Mouse (Mus musculus): ENCODE measurements around the gene Slamf9. TPM values are rescaled to one million over a fixed set of nuclear protein-coding genes. Genes with fewer than 3 reads are reported as not detected.

Gene Slamf9
- polyA plus RNA-seq, 1 experiment from 2014 or later: 0.21 TPM

- ATAC-seq: no peak
- no peaks in the 10 kb centered on the region for H3K27me3 ChIP-seq
- 92% methylated on average over 9 of the region's 9 CpGs for WGBS
- H3K4me3 ChIP-seq: no peak overlapping the region
- no peaks in the 10 kb centered on the region for H3K4me1 ChIP-seq
- H3K4me2 ChIP-seq: no peak overlapping the region
- H3K36me3 ChIP-seq (ENCODE audit: poor library complexity, severe bottlenecking): no peaks in the 10 kb centered on the region
- H3K9ac ChIP-seq: no peak overlapping the region
- H3K9me3 ChIP-seq (replicated peaks): no peaks in the 10 kb centered on the region
- H3K27ac ChIP-seq: no peak overlapping the region
Observed at GRCm38 (mm10) chr1:172441935-172442445, 33.2 kb upstream of the Slamf9 start.

DNA sequence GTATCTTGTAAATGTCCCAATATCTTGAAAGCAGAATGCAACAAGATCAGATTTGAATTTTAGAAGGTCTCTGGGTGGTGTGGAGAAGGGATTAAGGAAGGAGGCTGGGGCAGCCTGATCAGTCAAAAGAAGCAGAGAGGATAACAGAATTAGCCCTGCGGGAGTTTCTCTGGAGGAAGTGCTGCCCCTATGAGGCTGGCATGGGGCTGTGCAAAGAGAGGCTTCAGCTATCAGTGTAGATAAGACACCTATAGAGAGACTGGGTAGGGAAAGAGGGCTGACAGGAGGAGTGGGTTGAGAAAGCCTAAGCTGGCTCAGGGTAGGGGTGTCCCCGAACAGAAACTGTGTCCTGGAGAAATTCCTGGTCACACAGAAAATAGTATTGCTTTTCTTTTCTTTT lies 24.9 kb upstream of the Slamf9 start:
- Histone ChIP-seq H3K27ac (no peak overlapping the region), H3K9me3 (replicated peaks) (no peaks in the 10 kb centered on the region), H3K27me3 (0 out of 2 replicates have a peak, but pooled peaks cover 3% of the 10 kb centered on the region), H3K36me3 (ENCODE audit: poor library complexity, severe bottlenecking) (no peaks in the 10 kb centered on the region), H3K4me3 (no peak overlapping the region), H3K9ac (no peak overlapping the region), H3K4me1 (no peaks in the 10 kb centered on the region), H3K4me2 (no peak overlapping the region)
- WGBS: 25% methylated on average over 2 of the region's 2 CpGs
- no peak for ATAC-seq

DNA sequence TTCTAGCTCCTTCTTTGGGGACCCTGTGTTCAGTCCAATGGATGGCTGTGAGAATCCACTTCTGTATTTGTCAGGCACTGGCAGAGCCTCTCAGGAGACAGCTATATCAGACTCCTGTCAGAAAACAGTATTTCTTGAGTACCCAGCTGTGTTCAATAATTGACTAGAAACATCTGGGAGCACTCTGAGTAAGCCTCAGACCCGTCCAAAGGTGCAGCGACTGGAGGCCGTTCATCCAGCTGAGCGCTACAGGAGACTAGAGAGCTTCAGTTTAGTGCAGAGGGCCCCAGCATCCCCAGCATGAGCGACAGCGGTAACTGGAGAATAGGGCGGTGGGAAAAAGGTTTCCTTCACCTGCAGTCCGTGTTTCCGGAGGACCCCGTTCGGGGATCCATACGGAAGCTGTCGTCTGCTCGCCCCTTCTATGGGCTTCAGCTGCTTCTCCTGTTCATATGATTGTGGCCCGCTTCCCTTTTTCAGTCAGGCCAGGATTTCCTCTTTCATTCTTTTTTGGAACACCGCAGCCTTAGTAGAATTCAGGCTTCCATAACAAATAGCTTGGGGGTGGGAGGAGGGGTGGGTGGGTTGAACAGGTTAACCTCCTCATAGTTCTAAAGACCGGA lies 24.2 kb upstream of the Slamf9 start:
- H3K9me3 ChIP-seq (replicated peaks): no peaks in the 10 kb centered on the region

DNA sequence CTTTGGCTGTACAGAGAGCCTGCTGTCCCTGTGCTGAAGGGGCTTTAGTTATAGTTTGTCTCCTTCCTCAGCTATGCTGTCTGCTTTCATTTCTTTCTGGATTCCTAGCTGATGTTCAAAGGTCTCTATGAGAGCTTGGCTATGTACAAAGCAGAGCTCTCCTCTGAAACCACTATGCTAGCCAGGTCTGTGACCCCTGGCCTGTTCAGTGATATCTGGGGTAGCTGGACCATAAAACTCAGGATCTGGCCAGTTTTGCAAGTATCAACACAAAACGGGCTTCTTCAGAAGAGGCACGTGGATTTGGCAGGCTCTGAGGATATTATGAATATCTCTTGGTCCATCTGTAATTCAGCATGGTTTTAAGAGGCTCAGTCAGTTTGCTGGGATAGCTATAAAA lies 22.2 kb upstream of the Slamf9 start:
- H3K9me3 ChIP-seq (replicated peaks): no peaks in the 10 kb centered on the region
- no peak overlapping the region for H3K27ac ChIP-seq
- no peak for ATAC-seq
- 0 out of 2 replicates have a peak, but pooled peaks cover 3% of the 10 kb centered on the region for H3K27me3 ChIP-seq
- H3K4me3 ChIP-seq: no peak overlapping the region
- 84% methylated on average over 2 of the region's 2 CpGs for WGBS
- H3K9ac ChIP-seq: no peak overlapping the region
- H3K36me3 ChIP-seq (ENCODE audit: poor library complexity, severe bottlenecking): no peaks in the 10 kb centered on the region
- H3K4me2 ChIP-seq: no peak overlapping the region
- H3K4me1 ChIP-seq: no peaks in the 10 kb centered on the region

More for the DNA sequence above, 24.2 kb upstream of the Slamf9 start:
- no peak for ATAC-seq
- Histone ChIP-seq H3K9ac (no peak overlapping the region), H3K4me2 (no peak overlapping the region), H3K27me3 (0 out of 2 replicates have a peak, but pooled peaks cover 3% of the 10 kb centered on the region), H3K4me3 (no peak overlapping the region), H3K27ac (no peak overlapping the region), H3K4me1 (no peaks in the 10 kb centered on the region), H3K36me3 (ENCODE audit: poor library complexity, severe bottlenecking) (no peaks in the 10 kb centered on the region)
- 37% methylated on average over 17 of the region's 17 CpGs for WGBS

DNA sequence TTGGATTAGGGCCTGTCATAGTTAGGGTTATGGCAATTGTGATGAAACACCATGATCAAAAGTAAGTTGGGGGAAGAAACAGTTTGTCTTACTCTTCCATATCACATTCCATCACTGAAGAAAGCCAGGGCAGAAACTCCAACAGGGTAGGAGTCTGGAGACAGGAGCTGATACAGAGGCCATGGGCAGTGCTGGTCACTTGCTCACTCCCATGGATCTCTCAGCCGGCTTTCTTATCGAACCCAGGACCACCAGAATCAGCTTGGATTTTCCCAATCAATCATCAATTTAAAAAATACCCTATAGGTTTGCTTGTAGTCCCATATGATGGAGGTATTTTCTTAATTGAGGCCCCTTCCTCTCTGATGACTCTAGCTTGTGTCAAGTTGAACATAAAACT lies 21.3 kb upstream of the Slamf9 start:
- no peak overlapping the region for H3K27ac ChIP-seq
- no peak overlapping the region for H3K4me2 ChIP-seq
- no peaks in the 10 kb centered on the region for H3K36me3 ChIP-seq (ENCODE audit: poor library complexity, severe bottlenecking)
- no peak overlapping the region for H3K9ac ChIP-seq
- H3K4me3 ChIP-seq: no peak overlapping the region
- H3K4me1 ChIP-seq: no peaks in the 10 kb centered on the region
- WGBS: 91% methylated on average over 2 of the region's 2 CpGs
- H3K27me3 ChIP-seq: 0 out of 2 replicates have a peak, but pooled peaks cover 3% of the 10 kb centered on the region
- no peak for ATAC-seq
- H3K9me3 ChIP-seq (replicated peaks): no peaks in the 10 kb centered on the region

- no peaks in the 10 kb centered on the region for H3K36me3 ChIP-seq (ENCODE audit: poor library complexity, severe bottlenecking)
- no peak overlapping the region for H3K4me3 ChIP-seq
- no peak overlapping the region for H3K4me2 ChIP-seq
- 12% methylated on average over 4 of the region's 4 CpGs for WGBS
- 0 out of 2 replicates have a peak, but pooled peaks cover 3% of the 10 kb centered on the region for H3K27me3 ChIP-seq
- no peak overlapping the region for H3K27ac ChIP-seq
- ATAC-seq: no peak
- H3K9me3 ChIP-seq (replicated peaks): no peaks in the 10 kb centered on the region
- H3K9ac ChIP-seq: no peak overlapping the region
- no peaks in the 10 kb centered on the region for H3K4me1 ChIP-seq
Observed at GRCm38 (mm10) chr1:172455416-172455815, 19.7 kb upstream of the Slamf9 start.

GRCm38 (mm10) chr1:172456001-172456677 lies 19.0 kb upstream of the Slamf9 start:
- no peak for ATAC-seq
- Histone ChIP-seq H3K4me3 (no peak overlapping the region), H3K9ac (no peak overlapping the region), H3K27me3 (no peaks in the 10 kb centered on the region), H3K27ac (no peak overlapping the region), H3K36me3 (ENCODE audit: poor library complexity, severe bottlenecking) (no peaks in the 10 kb centered on the region), H3K9me3 (replicated peaks) (no peaks in the 10 kb centered on the region), H3K4me1 (no peaks in the 10 kb centered on the region), H3K4me2 (no peak overlapping the region)
- WGBS: 70% methylated on average over 7 of the region's 7 CpGs

DNA sequence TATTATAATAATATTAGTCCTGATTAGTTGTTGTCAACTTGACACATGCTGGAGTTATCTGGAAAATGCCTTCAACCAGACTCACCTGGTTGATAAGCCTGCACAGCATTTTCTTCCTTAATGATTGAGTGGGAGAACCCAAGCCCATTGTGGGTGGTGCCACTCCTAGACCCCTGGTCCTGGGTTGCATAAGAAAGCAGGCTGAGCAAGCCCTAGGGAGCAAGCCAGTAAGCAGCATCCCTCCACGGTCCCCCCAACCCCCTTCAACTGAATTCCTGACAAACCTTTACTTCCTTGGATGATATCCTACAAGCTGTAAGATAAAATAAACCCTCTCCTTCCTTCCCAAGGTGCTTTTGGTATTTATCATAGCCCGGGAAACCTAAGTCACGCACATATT lies 18.0 kb upstream of the Slamf9 start:
- 89% methylated on average over 3 of the region's 3 CpGs for WGBS
- no peak overlapping the region for H3K9ac ChIP-seq
- no peaks in the 10 kb centered on the region for H3K9me3 ChIP-seq (replicated peaks)
- H3K36me3 ChIP-seq (ENCODE audit: poor library complexity, severe bottlenecking): no peaks in the 10 kb centered on the region
- H3K27ac ChIP-seq: no peak overlapping the region
- no peaks in the 10 kb centered on the region for H3K27me3 ChIP-seq
- no peaks in the 10 kb centered on the region for H3K4me1 ChIP-seq
- no peak overlapping the region for H3K4me3 ChIP-seq
- ATAC-seq: no peak
- H3K4me2 ChIP-seq: no peak overlapping the region

DNA sequence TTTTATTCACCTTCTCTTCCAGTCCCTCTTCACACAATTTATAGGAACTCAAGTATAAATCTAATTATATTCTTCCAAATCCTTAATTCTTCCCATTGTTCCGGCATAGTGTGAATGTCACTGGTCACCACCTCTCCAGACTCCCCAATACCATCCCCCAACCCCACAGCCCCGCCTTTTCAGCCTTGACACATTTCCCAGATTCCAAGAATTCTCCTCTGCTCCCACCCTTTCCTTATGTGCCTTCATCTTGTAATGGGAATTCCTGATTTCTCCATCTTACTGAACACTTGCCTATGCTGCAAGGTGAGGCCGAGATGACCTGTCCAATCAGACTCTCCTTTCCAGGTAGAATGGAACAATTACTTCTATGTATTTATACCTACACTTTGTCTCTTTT lies 17.1 kb upstream of the Slamf9 start:
- no peaks in the 10 kb centered on the region for H3K4me1 ChIP-seq
- H3K4me2 ChIP-seq: no peak overlapping the region
- H3K4me3 ChIP-seq: no peak overlapping the region
- H3K27ac ChIP-seq: no peak overlapping the region
- WGBS: 84% methylated on average over 3 of the region's 3 CpGs
- ATAC-seq: no peak
- H3K9ac ChIP-seq: no peak overlapping the region
- no peaks in the 10 kb centered on the region for H3K27me3 ChIP-seq
- no peaks in the 10 kb centered on the region for H3K9me3 ChIP-seq (replicated peaks)
- no peaks in the 10 kb centered on the region for H3K36me3 ChIP-seq (ENCODE audit: poor library complexity, severe bottlenecking)

GRCm38 (mm10) chr1:172461602-172462001 lies 13.6 kb upstream of the Slamf9 start:
- Histone ChIP-seq H3K36me3 (ENCODE audit: poor library complexity, severe bottlenecking) (no peaks in the 10 kb centered on the region), H3K4me3 (no peak overlapping the region), H3K27me3 (no peaks in the 10 kb centered on the region), H3K9ac (no peak overlapping the region), H3K9me3 (replicated peaks) (no peaks in the 10 kb centered on the region), H3K4me1 (no peaks in the 10 kb centered on the region), H3K27ac (no peak overlapping the region), H3K4me2 (no peak overlapping the region)
- 76% methylated on average over 2 of the region's 2 CpGs for WGBS
- no peak for ATAC-seq

- ATAC-seq: no peak
- Histone ChIP-seq H3K9ac (no peak overlapping the region), H3K9me3 (replicated peaks) (no peaks in the 10 kb centered on the region), H3K4me1 (no peaks in the 10 kb centered on the region), H3K4me3 (no peak overlapping the region), H3K27ac (no peak overlapping the region), H3K27me3 (no peaks in the 10 kb centered on the region), H3K4me2 (no peak overlapping the region), H3K36me3 (ENCODE audit: poor library complexity, severe bottlenecking) (no peaks in the 10 kb centered on the region)
- WGBS: 90% methylated on average over 3 of the region's 3 CpGs
Observed at GRCm38 (mm10) chr1:172462534-172462933, 12.6 kb upstream of the Slamf9 start.

DNA sequence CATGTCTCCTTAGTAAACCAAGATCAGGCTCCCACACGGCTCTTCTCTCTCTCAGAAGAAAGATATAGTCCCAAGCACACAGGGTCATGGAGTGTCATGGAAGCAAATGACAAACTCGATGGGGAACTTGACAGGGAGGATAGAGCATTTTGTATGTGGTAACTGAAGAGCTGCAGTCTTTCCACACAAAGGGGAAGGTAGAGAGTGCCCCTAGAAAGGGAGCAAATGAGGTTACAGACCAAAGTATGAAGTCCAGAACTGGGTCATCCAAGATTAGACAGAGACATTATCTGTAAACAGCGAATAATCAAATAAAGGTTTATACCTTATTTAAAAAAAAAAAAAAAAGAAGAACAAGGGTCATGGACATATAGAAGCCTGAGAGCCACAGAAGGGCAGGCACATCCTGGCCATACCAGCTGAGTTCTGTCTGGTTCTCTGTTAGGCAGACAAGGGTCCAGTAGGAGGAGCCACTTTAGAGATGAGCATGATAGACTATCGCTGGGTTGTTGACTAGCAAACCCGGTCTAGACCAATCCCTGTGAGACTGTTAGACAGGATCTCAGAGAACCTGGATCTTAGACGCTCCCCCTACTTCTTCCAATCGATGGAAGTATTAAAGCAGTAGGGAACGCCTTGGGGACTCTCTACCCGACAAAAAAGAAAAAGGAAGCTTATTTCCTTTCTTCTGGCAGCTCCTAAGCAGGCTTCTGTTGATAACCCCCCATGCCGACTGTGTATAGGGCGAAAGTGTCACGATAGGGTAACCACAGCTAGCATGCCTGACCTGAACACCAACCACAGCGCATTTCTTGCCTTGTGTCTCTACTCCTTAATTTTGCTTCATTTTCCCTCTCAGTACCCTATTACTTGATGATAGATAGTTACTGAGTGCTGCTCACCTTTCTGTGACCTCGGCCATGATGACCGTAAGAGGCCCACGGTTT lies 11.5 kb upstream of the Slamf9 start:
- H3K4me1 ChIP-seq: no peaks in the 10 kb centered on the region
- H3K9me3 ChIP-seq (replicated peaks): no peaks in the 10 kb centered on the region
- 91% methylated on average over 16 of the region's 16 CpGs for WGBS
- H3K9ac ChIP-seq: no peak overlapping the region
- H3K27me3 ChIP-seq: no peaks in the 10 kb centered on the region
- no peak overlapping the region for H3K27ac ChIP-seq
- H3K4me3 ChIP-seq: no peak overlapping the region
- no peaks in the 10 kb centered on the region for H3K36me3 ChIP-seq (ENCODE audit: poor library complexity, severe bottlenecking)
- ATAC-seq: no peak
- H3K4me2 ChIP-seq: no peak overlapping the region

Data from forebrain, embryonic 13.5 days (tissue).